Mouse (Mus musculus): ENCODE measurements at regions not wholly inside any gene's neighbourhood (a gene's known extent, or its start where the extent isn't known, plus 50 kb on each side); places are given as distances from the start of the nearest gene placed in this dataset.
A peak's percentile ranks its signal among the peaks of the same experiment; 100 is the strongest.

DNA sequence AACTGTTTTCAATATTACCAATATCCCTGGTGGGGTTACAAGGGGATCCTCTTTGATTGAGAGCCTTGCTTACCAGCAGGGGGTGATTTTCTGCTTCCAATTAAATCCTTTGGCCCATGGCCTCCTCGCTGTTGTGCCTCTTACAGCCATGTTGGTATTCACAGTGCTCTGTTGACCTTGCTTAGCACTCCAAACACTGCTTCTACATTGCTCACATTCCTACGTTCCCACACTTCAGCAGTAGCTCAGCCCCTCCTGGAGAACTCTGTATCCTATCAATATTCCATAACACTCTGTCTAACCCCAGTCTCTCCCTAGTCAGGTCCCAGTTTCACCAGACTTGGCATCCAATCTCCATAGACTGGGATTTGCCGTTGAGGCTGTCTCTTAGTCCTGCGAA, 169.1 kb downstream of the Tmx1 start:
- DNase-seq (ENCODE audit: low spot score in 2 of 2), result no peak
- no peak overlapping the region for H3K4me3 ChIP-seq
- no peak overlapping the region for H3K27ac ChIP-seq
- no peak for TF ChIP-seq CTCF (conservative IDR thresholded peaks at IDR 0.05)

DNA sequence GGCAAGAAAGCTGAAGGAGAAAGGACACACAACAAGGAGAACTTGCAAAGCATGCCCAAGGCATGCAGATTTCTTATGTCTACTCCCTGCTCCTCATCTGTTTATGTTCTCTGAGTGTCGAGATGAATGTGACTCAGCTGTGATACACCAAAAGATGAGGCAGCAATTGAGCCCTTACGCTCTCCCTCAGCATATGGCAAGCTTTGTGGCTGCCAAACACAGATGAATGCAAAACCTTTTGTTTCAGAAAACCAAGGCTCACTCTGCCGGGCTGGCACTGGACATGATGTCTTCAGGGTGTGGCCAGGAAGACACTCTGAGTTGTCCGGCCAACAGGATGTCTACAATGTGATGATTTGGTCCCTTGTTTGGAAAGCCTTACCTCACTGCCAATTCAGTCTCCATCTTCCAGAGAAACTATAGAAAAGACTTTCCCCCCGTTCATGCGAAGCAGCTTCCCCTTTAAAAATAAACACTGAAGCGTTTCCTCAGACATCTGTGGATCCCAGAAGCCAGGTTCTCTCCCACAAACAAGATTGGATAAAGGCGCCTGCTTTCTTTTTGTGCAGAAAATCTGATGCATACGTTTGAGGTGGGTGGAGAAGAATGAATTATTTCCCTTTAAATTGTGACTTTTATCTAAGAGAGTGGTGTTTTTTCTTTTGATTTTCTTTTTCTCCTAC, 171.5 kb downstream of the Tmx1 start:
- TF ChIP-seq CTCF (conservative IDR thresholded peaks at IDR 0.05), result no peak
- peak overlapping the region; percentile 83 for H3K27ac ChIP-seq
- DNase-seq (ENCODE audit: low spot score in 2 of 2), result peak; percentile 55 to 85

DNA sequence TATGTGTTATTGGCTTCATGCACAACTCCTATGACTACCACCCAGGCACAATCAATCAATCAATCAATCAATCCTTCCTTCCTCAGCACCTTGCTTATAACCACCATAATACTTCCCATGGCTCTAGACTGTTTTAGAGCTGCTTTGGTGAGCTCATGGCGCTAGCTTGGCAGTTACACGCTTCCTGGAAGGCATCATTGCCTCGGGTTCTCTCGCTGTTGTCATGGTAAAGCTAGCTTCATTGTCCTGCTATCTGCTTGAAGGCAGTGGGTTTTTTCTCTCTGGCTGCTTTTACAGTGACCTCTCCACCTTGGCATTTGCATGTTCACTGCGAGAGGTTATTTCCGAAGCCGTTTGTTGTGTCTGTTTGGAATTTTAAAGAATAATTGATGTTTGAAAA, 174.7 kb downstream of the Tmx1 start:
- Histone ChIP-seq H3K4me3 (no peak overlapping the region), H3K27ac (no peak overlapping the region)
- TF ChIP-seq CTCF (conservative IDR thresholded peaks at IDR 0.05), result no peak
- DNase-seq (ENCODE audit: low spot score in 2 of 2), result no peak

More for the DNA sequence above, 171.5 kb downstream of the Tmx1 start:
- H3K4me3 ChIP-seq, result no peak overlapping the region

DNA sequence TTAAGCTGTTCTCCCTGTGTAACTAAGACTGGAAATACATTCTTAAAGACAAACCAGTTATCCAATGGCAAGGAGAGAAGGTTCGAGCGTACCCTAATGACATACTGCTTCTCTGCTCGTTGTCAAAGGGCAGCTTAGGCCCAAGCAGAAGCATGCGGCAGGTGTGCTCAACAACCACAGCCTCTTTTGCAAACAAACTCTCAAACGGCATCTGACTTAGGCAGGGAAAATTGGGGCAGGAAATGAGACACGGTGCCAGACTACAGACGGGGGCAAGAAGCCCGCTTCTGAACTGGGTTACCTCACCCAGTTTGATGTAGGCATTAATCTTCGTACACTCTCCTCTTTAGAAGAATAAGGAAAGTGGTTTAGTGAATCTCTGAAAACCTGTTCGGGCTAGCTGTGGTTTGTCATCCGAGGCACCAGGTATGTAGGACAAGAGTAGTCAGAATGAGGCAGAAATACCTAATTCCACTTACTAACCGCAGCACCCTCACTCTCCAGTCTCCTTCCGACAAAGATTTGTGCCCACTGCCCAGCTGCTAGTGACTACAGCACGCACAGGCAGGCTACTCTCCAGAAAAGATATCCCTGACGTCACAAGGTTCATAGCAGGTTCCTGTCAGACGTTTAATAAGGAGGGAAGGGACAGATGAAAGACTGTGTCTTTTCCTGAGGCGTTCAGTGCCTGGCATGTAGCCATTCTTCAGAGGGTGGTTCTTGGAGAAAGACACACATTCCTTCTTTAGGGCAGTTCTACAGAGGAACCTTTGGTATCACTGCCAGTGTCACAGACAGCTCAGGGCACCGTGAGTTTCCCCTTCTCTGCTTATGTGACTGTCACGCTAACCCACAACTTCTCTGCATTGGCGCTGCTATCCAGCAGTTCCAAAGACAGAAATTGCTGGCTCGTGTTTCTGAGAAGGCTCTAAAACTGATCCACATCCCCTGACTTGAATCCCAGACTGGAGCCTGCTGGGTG, 175.8 kb downstream of the Tmx1 start:
- no peak for TF ChIP-seq CTCF (conservative IDR thresholded peaks at IDR 0.05)
- DNase-seq (ENCODE audit: low spot score in 2 of 2), result no peak
- H3K4me3 ChIP-seq, result no peak overlapping the region
- H3K27ac ChIP-seq, result no peak overlapping the region

DNA sequence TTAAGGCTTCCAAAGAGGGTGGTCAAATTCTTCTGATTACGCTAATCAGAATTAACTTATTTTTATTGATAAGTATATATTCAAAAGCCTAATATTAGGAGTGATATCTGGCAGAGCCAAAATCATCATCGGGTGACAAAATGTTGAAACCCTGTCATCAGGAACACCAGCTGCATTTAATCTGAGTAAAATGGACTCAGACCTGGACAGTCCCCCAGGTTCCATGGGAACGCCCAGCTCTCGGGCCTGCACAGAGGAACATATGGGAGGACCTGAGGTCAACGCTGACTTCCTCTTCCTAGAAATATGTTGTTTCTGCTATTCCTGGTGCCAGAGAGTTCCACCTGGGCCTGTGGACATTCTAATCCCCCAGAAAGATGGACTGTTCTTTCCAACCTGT, 176.5 kb downstream of the Tmx1 start:
- peak in 1 of 2 experiments; percentile 2 for DNase-seq (ENCODE audit: low spot score in 2 of 2)
- TF ChIP-seq CTCF (conservative IDR thresholded peaks at IDR 0.05), result no peak
- no peak overlapping the region for H3K27ac ChIP-seq
- H3K4me3 ChIP-seq, result no peak overlapping the region

DNA sequence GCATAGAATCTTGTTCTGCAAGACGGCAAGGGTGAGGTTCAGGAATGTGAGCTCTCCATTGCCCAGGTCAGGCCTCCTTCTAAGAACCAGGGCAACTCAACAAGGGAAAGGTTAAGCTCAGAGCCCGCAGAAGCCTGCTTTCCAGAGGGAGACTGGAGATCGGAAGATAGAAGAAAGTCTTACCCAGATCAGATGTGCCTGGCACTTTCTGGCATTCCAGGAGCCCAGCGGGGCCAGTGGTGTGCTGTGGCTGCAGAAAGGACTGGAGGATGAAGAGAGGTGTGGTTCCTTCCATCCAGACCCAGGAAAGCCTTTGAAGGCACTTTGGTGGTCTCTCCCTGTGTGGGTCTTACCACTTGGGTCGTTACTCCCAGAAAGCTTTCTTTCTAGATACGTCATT, 178.4 kb downstream of the Tmx1 start:
- DNase-seq (ENCODE audit: low spot score in 2 of 2), result no peak
- TF ChIP-seq CTCF (conservative IDR thresholded peaks at IDR 0.05), result no peak
- H3K4me3 ChIP-seq, result no peak overlapping the region
- no peak overlapping the region for H3K27ac ChIP-seq

DNA sequence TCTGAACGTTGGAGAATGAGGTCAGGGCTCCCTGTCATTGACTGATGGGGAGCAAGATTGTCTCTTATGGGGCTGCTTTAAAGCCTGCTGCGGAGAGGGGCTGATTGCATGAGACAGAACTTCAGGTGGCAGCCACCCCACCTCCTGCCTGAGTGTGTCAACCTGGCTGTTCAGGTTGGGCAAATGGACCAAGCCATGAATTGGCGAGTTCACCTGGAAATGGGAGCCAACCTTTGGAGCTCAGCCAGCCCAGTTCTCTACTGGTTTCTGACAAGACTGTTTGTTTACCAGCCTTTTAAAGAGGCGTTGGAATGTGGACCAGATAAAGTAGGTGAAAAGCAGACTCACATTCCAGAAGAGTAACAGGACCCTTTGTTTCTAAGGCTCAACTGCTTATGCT, 180.3 kb downstream of the Tmx1 start:
- H3K4me3 ChIP-seq, result no peak overlapping the region
- TF ChIP-seq CTCF (conservative IDR thresholded peaks at IDR 0.05), result no peak
- peak in 1 of 2 experiments; percentile 1 for DNase-seq (ENCODE audit: low spot score in 2 of 2)
- H3K27ac ChIP-seq, result no peak overlapping the region

DNA sequence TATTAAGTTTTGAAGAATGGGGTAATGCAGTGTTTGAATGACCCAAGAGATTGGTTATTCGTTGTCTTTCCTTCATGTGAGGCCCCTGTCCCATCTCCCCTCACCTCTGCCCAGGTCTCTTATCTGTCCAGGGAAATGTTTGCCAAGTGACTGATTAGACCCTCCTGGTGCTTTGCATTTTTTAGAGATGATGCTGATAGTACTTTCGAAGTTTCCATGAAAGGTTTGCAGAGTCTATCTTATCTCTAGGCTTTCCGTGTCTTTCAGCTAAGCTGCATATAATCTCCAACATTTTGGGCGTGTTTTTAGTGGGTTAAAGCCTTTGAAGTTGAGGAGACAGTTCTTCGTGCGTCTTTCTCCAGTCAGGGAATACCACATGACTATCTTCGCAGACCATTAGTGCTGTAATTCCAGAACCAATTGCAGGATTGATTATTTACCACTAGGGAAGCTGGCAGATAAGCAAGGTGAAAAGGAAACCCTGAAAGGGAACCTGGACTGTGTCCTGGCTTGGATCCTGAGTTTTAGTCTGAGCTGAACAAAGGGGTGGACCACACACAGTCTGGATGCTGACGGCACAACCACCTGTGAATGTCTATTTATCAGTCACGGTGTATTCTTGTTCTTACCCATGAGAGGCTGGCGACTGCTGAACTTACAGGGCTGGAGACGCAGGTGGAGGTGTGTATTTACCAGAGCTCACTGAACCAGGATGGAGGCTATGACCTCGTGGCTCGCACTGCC, 180.9 kb downstream of the Tmx1 start:
- no peak overlapping the region for H3K4me3 ChIP-seq
- H3K27ac ChIP-seq, result no peak overlapping the region
- DNase-seq (ENCODE audit: low spot score in 2 of 2), result peak in 1 of 2 experiments; percentile 2
- TF ChIP-seq CTCF (conservative IDR thresholded peaks at IDR 0.05), result no peak

DNA sequence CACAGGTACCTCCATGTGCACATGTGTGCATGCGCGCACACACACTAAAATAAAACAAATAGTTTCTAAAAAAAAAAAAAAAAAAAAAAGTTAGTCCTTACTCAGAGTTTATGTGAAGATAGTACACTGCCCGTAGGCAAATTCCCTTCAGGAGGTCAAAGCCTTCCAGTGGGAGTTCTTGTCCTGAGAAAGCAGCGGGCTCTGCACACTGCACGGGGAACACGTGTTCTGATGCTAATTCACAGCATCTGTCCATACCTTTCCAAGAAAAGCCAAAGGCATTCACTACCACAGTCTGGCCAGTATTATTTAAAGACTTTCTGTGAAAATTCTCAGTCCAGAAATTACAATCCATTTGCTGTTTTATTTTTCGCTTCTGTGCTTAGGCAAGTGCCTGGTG, 183.1 kb downstream of the Tmx1 start:
- H3K4me3 ChIP-seq, result no peak overlapping the region
- H3K27ac ChIP-seq, result no peak overlapping the region
- no peak for TF ChIP-seq CTCF (conservative IDR thresholded peaks at IDR 0.05)
- DNase-seq (ENCODE audit: low spot score in 2 of 2), result no peak

DNA sequence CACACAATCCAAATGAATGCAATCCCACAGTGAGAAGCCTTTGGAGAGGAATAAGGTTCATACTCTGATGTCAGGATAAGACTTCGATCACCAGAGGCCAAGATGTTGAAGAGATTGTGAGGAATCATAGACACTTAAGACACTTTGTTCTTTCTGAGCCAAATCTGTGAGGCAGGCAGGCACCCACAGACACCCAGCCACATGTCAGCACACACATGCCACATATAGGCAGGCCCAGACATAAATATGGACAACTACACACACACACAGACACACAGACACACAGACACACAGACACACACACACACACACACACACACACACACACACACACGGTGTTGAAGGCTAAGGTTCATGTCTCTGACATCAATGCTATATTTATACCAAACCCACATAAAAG, 185.1 kb upstream of the Frmd6 start:
- no peak for DNase-seq (ENCODE audit: low spot score in 2 of 2)
- H3K27ac ChIP-seq, result no peak overlapping the region
- no peak for TF ChIP-seq CTCF (conservative IDR thresholded peaks at IDR 0.05)
- no peak overlapping the region for H3K4me3 ChIP-seq

DNA sequence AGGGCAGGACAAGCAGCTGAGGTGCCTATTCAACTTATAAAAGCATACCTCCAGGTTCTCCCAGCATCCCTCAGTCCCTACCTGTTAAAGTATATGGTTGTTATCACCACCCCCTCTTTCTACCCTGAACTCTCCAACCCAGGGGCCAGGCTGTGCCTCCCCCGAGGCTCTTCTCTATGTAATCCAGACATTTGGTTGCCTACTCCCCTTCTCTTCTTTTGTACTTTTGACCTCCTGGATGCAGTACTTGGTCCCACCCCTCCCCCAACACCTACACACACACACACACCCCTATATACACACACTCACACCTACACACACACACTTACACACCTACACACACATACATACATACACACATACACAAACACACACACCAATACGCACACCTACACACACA, 180.4 kb upstream of the Frmd6 start:
- Histone ChIP-seq H3K27ac (no peak overlapping the region), H3K4me3 (no peak overlapping the region)
- no peak for TF ChIP-seq CTCF (conservative IDR thresholded peaks at IDR 0.05)
- no peak for DNase-seq (ENCODE audit: low spot score in 2 of 2)

DNA sequence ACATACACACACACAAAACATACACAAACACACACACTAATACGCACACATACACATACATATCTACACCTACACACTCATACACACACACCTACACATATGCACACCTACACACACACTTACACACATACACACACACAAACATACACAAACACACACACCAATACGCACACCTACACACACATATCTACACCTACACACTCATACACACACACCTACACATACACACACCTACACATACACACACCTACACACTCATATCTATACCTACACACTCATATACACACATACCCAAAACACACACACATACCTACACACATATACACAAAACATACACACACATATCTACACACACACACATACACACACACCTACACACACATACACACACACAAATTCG, 179.9 kb upstream of the Frmd6 start:
- Histone ChIP-seq H3K4me3 (no peak overlapping the region), H3K27ac (no peak overlapping the region)
- no peak for DNase-seq (ENCODE audit: low spot score in 2 of 2)
- TF ChIP-seq CTCF (conservative IDR thresholded peaks at IDR 0.05), result no peak

DNA sequence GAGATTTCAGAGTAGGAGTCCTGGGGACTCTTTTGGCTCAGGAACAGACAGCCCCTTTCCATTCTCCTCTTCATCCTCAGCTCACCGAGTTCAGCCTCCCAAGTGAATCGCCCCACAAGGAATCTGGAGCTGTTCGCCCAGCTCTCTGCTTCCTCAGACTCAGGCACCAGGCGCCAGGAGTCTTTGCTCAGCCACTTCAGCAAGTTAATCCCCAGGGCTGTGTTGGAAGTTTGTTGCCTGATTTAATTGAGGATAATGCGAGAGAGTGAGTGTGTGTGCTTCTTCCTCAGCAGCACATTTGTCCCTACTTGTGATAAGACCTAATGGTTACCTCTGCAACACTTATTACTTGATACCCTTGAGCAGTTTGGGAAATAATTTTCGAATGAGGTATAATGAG, 177.8 kb upstream of the Frmd6 start:
- TF ChIP-seq CTCF (conservative IDR thresholded peaks at IDR 0.05), result no peak
- H3K27ac ChIP-seq, result no peak overlapping the region

More for the DNA sequence above, 177.8 kb upstream of the Frmd6 start:
- no peak overlapping the region for H3K4me3 ChIP-seq
- no peak for DNase-seq (ENCODE audit: low spot score in 2 of 2)
